ENCODE assay signal across 8 mouse cellular contexts in genomic region chr12:55124242-55124641, GRCm38 (mm10). TPM values are rescaled to one million over a fixed set of nuclear protein-coding genes. Genes with fewer than 3 reads are reported as not detected.
DNase-seq lines count a peak whose midpoint lies in the region; ATAC-seq and TF ChIP-seq lines count a peak whose summit lies in the region.
"Not testable (repeated sequence)": the region's sequence is repeated elsewhere in the genome, so short reads cannot be mapped to it uniquely, and the experiment has no call there.

Fam177a (plus strand) TSS chr12:55124469.

- DNase-seq in G1E (ENCODE audit: low spot score); embryonic facial prominence, embryonic 14.5 days (ENCODE audit: low spot score); heart, adult 8-10 months (ENCODE audit: low spot score); layer of hippocampus, adult 2 months (ENCODE audit: low spot score in 2 of 2); limb, embryonic 14.5 days (ENCODE audit: low spot score): not testable (repeated sequence)

- not testable (repeated sequence) for H3K4me2 ChIP-seq in embryonic facial prominence, embryonic 14.5 days (ENCODE audit: low read depth, low read length); hindbrain, embryonic 12.5 days (replicated peaks); limb, embryonic 14.5 days (replicated peaks; ENCODE audit: low read depth, low read length, severe bottlenecking); neural tube, embryonic 15.5 days

- not testable (repeated sequence) for H3K4me1 ChIP-seq in G1E (ENCODE audit: insufficient read depth, low read depth, low read length); embryonic facial prominence, embryonic 14.5 days (ENCODE audit: control insufficient read depth, insufficient read depth, low read length); hindbrain, embryonic 12.5 days; limb, embryonic 14.5 days (ENCODE audit: control insufficient read depth, insufficient read depth, low read length); neural tube, embryonic 15.5 days

- peak; percentile 80 for ATAC-seq in G1E (ENCODE audit: extremely low read depth, insufficient number of reproducible peaks, low FRiP score, poor library complexity, severe bottlenecking)
- peak; percentile 97 for ATAC-seq in embryonic facial prominence, embryonic 14.5 days (ENCODE audit: low read depth)
- ATAC-seq in hindbrain, embryonic 12.5 days (ENCODE audit: low FRiP score): peak; percentile 97
- ATAC-seq in limb, embryonic 14.5 days (ENCODE audit: low FRiP score, low read depth): peak; percentile 97
- ATAC-seq in megakaryocyte progenitor cell, adult 5-6 weeks (replicated peaks; ENCODE audit: poor library complexity): peak; percentile 95
- peak; percentile 99 for ATAC-seq in neural tube, embryonic 15.5 days (ENCODE audit: low FRiP score)

- H3K27ac ChIP-seq in embryonic facial prominence, embryonic 14.5 days (replicated peaks; ENCODE audit: low read depth, low read length); hindbrain, embryonic 12.5 days; layer of hippocampus, adult 2 months; limb, embryonic 14.5 days (replicated peaks; ENCODE audit: low read depth, low read length); neural tube, embryonic 15.5 days (replicated peaks): not testable (repeated sequence)

- not testable (repeated sequence) for TF ChIP-seq CTCF in G1E (IDR thresholded peaks at IDR 0.05; ENCODE audit: low read depth, low read length); layer of hippocampus, adult 2 months (conservative IDR thresholded peaks at IDR 0.05)

- not testable (repeated sequence) for H3K9ac ChIP-seq in embryonic facial prominence, embryonic 14.5 days (ENCODE audit: low read depth, low read length); hindbrain, embryonic 12.5 days; limb, embryonic 14.5 days (ENCODE audit: low read depth, low read length, severe bottlenecking); neural tube, embryonic 15.5 days (replicated peaks)

- WGBS in embryonic facial prominence, embryonic 14.5 days: no CpG with 5 or more reads among the region's 40 CpGs
- WGBS in hindbrain, embryonic 12.5 days: no CpG with 5 or more reads among the region's 40 CpGs
- WGBS in limb, embryonic 14.5 days: no CpG with 5 or more reads among the region's 40 CpGs
- no CpG with 5 or more reads among the region's 40 CpGs for WGBS in neural tube, embryonic 15.5 days

- TF ChIP-seq POLR2A in limb, embryonic 14.5 days (IDR thresholded peaks at IDR 0.05; ENCODE audit: borderline replicate concordance, extremely low read depth, insufficient read depth, insufficient read length): not testable (repeated sequence)

- not testable (repeated sequence) for H3K9me3 ChIP-seq in G1E (replicated peaks); embryonic facial prominence, embryonic 14.5 days (ENCODE audit: control insufficient read depth, low read length); hindbrain, embryonic 12.5 days (replicated peaks); limb, embryonic 14.5 days (ENCODE audit: control insufficient read depth, low read length); neural tube, embryonic 15.5 days (replicated peaks)

- H3K36me3 ChIP-seq in G1E (replicated peaks); embryonic facial prominence, embryonic 14.5 days (ENCODE audit: control insufficient read depth, insufficient read depth, low read length); hindbrain, embryonic 12.5 days; limb, embryonic 14.5 days (ENCODE audit: control insufficient read depth, insufficient read depth, low read length); neural tube, embryonic 15.5 days: not testable (repeated sequence)

- not testable (repeated sequence) for H3K4me3 ChIP-seq in G1E (ENCODE audit: low read depth, low read length); embryonic facial prominence, embryonic 14.5 days (ENCODE audit: low read depth, low read length); hindbrain, embryonic 12.5 days; layer of hippocampus, adult 2 months; limb, embryonic 14.5 days (replicated peaks; ENCODE audit: low read length); neural tube, embryonic 15.5 days (replicated peaks)

- not testable (repeated sequence) for H3K27me3 ChIP-seq in G1E (ENCODE audit: insufficient read depth, low read length); embryonic facial prominence, embryonic 14.5 days (replicated peaks; ENCODE audit: control insufficient read depth, insufficient read depth, low read length); hindbrain, embryonic 12.5 days; limb, embryonic 14.5 days (ENCODE audit: control insufficient read depth, insufficient read depth, low read length); neural tube, embryonic 15.5 days (replicated peaks)

RNA-seq across cellular contexts. Expression of gene Fam177a, which starts in this region (rescaled TPM):
- total RNA-seq in G1E (2014; fragmentation: Nextera tagmentation): 6.9 and 11.7 TPM in 2 replicates
- 22.7 and 26.1 TPM in 2 replicates for total RNA-seq in G1E (2017)
- polyA plus RNA-seq in G1E (2012): 6.7 and 7.4 TPM in 2 replicates
- polyA plus RNA-seq in embryonic facial prominence, embryonic 14.5 days (2014; fragmentation: Nextera tagmentation; extraction: Ambion mirVana): 24.0 and 24.7 TPM in 2 replicates
- total RNA-seq in heart, adult 8-10 months (2022): 10 to 100 TPM in 3 of 4 experiments, 1 to 10 TPM in 1; 8.7 to 13.8 (median 12.6) TPM
- polyA plus RNA-seq in hindbrain, embryonic 12.5 days (2016; fragmentation: Nextera tagmentation; extraction: Ambion mirVana): 21.6 and 25.1 TPM in 2 replicates
- 10 to 100 TPM; 12.3 to 15.5 TPM for total RNA-seq in layer of hippocampus, adult 2 months (2021)
- 9.0 and 9.5 TPM in 2 replicates for polyA plus RNA-seq in limb, embryonic 14.5 days (2012; rRNA removed)
- 17.5 and 25.3 TPM in 2 replicates for polyA plus RNA-seq in limb, embryonic 14.5 days (2014; fragmentation: Nextera tagmentation; extraction: Ambion mirVana)
- 3.0 TPM in 1 of 2 replicates, not detected in the other for total RNA-seq in megakaryocyte progenitor cell, adult 5-6 weeks (2015)
- 10.7 and 12.4 TPM in 2 replicates for total RNA-seq in megakaryocyte progenitor cell, adult 5-6 weeks (2017)
- polyA plus RNA-seq in neural tube, embryonic 15.5 days (2015; fragmentation: Nextera tagmentation; extraction: Ambion mirVana): 69.0 and 77.3 TPM in 2 replicates
